Comparison of ENCODE assay signal across 3 mouse cellular contexts in genomic region chr14:38295061-38295460, GRCm38 (mm10).
DNase-seq lines count a peak whose midpoint lies in the region.

No protein-coding gene starts in this region.

- DNase-seq in ES-CJ7 (ENCODE audit: low read depth, low spot score) (peak; percentile 64), R1 (ENCODE audit: low read depth, low spot score) (peak; percentile 59), ZHBTc4 (ENCODE audit: low read depth, low spot score) (peak; percentile 52)
